Mouse (Mus musculus) midbrain, embryonic 14.5 days (tissue): ENCODE measurements around the gene Fam161a. TPM values are rescaled to one million over a fixed set of nuclear protein-coding genes. Genes with fewer than 3 reads are reported as not detected.

Source experiments
- ATAC-seq: fragments of 200-750 bp; cut with Nextera tagmentation; 2 replicates; pipeline ENCODE4 v1.8.0; 2017; ENCODE audit warnings: moderate number of reproducible peaks, moderate library complexity; ENCODE audit not compliant: low FRiP score, low TSS enrichment
- DNase-seq: peaks from one replicate; pipeline ENCODE4 v3.0.0-alpha.2; 2015
- H3K27ac ChIP-seq: fragments of 300-500 bp; sonication (generic); replicated peaks from 2 replicates; pipeline ENCODE4 v1.5.1; 2014; ENCODE audit warnings: mild to moderate bottlenecking, low read depth, low read length, moderate library complexity
- H3K27me3 ChIP-seq: fragments of 300-500 bp; sonication (generic); 2 replicates; pipeline ENCODE4 v1.6.1; 2014; ENCODE audit warnings: low read length, control low read depth, mixed read lengths; ENCODE audit not compliant: control insufficient read depth, insufficient read depth
- H3K36me3 ChIP-seq: fragments of 300-500 bp; sonication (generic); 2 replicates; pipeline ENCODE4 v1.6.1; 2014; ENCODE audit warnings: low read length, control low read depth; ENCODE audit not compliant: control insufficient read depth, insufficient read depth
- H3K4me1 ChIP-seq: fragments of 300-500 bp; sonication (generic); 2 replicates; pipeline ENCODE4 v1.6.1; 2014; ENCODE audit warnings: mild to moderate bottlenecking, antibody characterized with exemption, low read length, control low read depth; ENCODE audit not compliant: control insufficient read depth, insufficient read depth
- H3K4me2 ChIP-seq: fragments of 300-500 bp; sonication (generic); 2 replicates; pipeline ENCODE4 v1.6.1; 2014; ENCODE audit warnings: mild to moderate bottlenecking, low read length, moderate library complexity
- H3K4me3 ChIP-seq: fragments of 300-500 bp; sonication (generic); replicated peaks from 2 replicates; pipeline ENCODE4 v1.5.1; 2014; ENCODE audit warnings: low read depth, low read length
- H3K9ac ChIP-seq: fragments of 300-500 bp; sonication (generic); replicated peaks from 2 replicates; pipeline ENCODE4 v1.6.1; 2014; ENCODE audit warnings: mild to moderate bottlenecking, low read length, moderate library complexity
- H3K9me3 ChIP-seq: fragments of 300-500 bp; sonication (generic); 2 replicates; pipeline ENCODE4 v1.6.1; 2016; ENCODE audit warnings: low read length, control low read depth, mixed read lengths; ENCODE audit not compliant: control insufficient read depth
- WGBS: fragments of 180-500 bp; shearing (Covaris S2); extraction: QIAGEN DNeasy Blood & Tissue Kit; methylation state at CpG from one replicate; pipeline ENCODE4 v1.1.7; 2014; 5-methylcytosine and 5-hydroxymethylcytosine counted together
- polyA plus RNA-seq: library from polyadenylated mRNA; unstranded; fragments of >200 nt; fragmentation: Nextera tagmentation; extraction: Ambion mirVana; gene quantifications from 2 replicates; pipeline ENCODE4 v1.2.1, GENCODE M21; 2014

Gene Fam161a
- polyA plus RNA-seq, 1 experiment from 2014 or later = 3.7 TPM

DNA sequence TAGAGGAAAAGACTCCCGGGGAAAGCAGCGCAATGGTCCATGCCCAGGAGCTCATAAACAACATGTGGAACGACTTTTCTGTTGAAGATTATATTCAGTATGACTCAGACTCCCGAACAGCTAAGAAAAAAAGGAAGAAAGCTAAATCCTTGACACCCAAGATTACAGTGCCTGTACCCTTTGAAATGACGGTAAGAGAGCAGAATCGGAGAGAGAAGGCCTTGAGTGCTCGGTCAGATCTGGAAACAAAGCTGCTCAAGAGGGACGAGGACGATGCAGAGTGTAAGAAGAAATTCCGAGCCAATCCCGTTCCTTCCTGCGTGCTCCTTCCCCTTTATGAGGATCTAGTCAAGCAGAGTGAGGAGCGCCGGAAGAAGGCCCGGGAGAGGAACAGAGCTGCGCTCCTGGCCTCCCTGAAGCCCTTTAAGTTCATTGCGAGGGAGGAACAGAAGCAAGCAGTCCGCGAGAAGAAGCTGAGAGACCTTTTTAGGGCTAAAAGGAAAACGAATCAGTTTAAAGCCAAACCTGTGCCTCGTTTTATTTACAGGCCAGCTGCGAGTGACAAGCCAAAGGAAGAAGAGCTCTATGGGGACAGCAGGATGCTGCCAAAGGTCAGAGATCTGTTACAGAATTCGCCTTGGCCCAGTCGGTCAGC, 12.9 kb downstream of the Fam161a start:
- 68% methylated on average over 24 of the region's 24 CpGs for WGBS
- no peak overlapping the region for H3K4me3 ChIP-seq
- no peak for ATAC-seq
- H3K9me3 ChIP-seq = no peaks in the 10 kb centered on the region
- no peak overlapping the region for H3K4me2 ChIP-seq
- no peak overlapping the region for H3K9ac ChIP-seq
- H3K27ac ChIP-seq = no peak overlapping the region
- no peaks in the 10 kb centered on the region for H3K27me3 ChIP-seq
- no peaks in the 10 kb centered on the region for H3K4me1 ChIP-seq
- H3K36me3 ChIP-seq = no peaks in the 10 kb centered on the region
- DNase-seq = no peak

DNA sequence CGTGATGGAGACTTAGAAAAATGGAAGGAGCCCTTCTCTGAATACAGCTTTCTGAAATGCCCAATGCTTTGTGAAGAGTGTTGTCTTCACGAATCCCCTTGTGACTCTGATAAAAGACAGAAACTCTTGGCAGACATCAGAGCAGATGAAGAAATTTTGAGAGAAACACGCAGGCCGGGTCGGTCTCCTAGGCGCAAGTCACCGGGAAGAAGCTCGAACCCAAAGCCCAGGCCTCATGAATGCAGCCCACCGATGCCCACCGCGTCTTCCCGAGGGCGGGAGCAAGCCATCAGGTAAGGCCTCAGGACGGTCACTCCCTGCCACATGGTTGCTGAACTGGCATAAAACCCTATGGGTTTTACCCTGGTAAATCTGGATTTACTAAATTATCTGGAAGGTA, 13.5 kb downstream of the Fam161a start:
- Histone ChIP-seq H3K27ac (no peak overlapping the region), H3K9ac (no peak overlapping the region), H3K36me3 (no peaks in the 10 kb centered on the region), H3K27me3 (no peaks in the 10 kb centered on the region), H3K9me3 (no peaks in the 10 kb centered on the region), H3K4me1 (no peaks in the 10 kb centered on the region), H3K4me2 (no peak overlapping the region), H3K4me3 (no peak overlapping the region)
- no peak for DNase-seq
- 94% methylated on average over 14 of the region's 14 CpGs for WGBS
- ATAC-seq = no peak

DNA sequence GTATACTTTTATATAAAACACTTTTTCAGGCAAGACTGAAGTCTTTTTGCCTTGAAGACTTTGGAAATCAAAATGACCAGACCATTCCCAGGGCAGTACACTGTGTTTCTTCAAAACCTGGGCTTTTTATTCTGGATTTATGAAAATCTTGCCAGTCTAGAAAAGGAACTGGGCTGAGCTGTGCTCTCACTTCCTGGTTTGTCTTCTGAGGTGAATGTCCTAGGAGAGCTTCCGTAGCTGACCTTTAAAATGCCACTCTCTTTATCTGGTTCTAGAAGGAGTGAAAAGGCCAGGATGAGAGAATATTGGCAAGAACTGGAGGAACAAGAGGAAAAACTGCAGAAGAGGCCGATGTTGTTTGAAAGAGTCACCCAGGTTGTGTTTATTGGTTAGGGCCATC, 15.8 kb downstream of the Fam161a start:
- Histone ChIP-seq H3K4me2 (no peak overlapping the region), H3K27ac (no peak overlapping the region), H3K27me3 (no peaks in the 10 kb centered on the region), H3K36me3 (no peaks in the 10 kb centered on the region), H3K4me3 (no peak overlapping the region), H3K9ac (no peak overlapping the region), H3K4me1 (no peaks in the 10 kb centered on the region), H3K9me3 (no peaks in the 10 kb centered on the region)
- 96% methylated on average over 2 of the region's 2 CpGs for WGBS
- ATAC-seq (no peak), DNase-seq (no peak)

DNA sequence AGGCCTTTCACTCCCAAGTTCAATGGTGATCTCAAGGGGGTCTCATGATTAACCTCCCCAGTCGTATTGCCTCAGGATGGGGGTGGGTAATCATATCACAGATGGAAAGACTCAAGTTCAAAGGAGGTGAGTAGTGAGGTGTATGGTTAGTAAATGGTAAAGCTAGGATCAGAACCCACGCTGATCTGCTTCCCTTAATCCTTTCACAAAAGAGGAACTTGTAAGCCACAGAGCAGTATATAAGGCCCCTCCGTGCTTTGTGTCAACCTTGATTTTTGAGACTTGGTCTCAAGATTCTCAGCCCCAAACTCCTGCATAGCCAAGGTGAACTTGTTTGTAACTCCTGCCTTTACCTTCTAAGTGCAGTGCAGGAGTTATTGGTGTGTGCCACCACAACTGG, 16.8 kb downstream of the Fam161a start:
- no peak for ATAC-seq
- WGBS = 54% methylated on average over 3 of the region's 3 CpGs
- Histone ChIP-seq H3K9ac (no peak overlapping the region), H3K27me3 (no peaks in the 10 kb centered on the region), H3K27ac (no peak overlapping the region), H3K36me3 (no peaks in the 10 kb centered on the region), H3K4me1 (no peaks in the 10 kb centered on the region), H3K9me3 (no peaks in the 10 kb centered on the region), H3K4me3 (no peak overlapping the region), H3K4me2 (no peak overlapping the region)
- no peak for DNase-seq

DNA sequence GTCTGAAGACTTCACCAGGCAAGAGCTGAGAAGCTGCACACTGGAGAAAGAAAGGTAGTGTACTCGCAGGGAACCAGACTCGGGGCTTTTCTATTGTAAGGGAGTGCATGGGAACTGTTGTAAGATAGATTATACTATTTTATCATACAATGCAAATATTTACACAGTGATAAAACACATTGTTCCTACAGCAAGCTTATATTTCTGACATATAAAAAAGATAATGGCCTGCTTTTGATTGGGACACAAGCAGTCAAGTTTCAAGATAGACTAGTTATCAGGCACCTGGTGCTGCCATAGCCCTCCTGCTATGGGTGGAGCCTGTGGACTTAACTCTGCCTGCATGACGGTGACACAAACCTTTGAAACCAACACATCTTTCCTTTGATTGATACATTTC, 21.6 kb downstream of the Fam161a start:
- Histone ChIP-seq H3K4me3 (no peak overlapping the region), H3K9ac (no peak overlapping the region), H3K27me3 (no peaks in the 10 kb centered on the region), H3K4me2 (no peak overlapping the region), H3K36me3 (no peaks in the 10 kb centered on the region), H3K4me1 (no peaks in the 10 kb centered on the region), H3K9me3 (no peaks in the 10 kb centered on the region), H3K27ac (no peak overlapping the region)
- DNase-seq (no peak), ATAC-seq (no peak)
- WGBS = 72% methylated on average over 3 of the region's 3 CpGs

DNA sequence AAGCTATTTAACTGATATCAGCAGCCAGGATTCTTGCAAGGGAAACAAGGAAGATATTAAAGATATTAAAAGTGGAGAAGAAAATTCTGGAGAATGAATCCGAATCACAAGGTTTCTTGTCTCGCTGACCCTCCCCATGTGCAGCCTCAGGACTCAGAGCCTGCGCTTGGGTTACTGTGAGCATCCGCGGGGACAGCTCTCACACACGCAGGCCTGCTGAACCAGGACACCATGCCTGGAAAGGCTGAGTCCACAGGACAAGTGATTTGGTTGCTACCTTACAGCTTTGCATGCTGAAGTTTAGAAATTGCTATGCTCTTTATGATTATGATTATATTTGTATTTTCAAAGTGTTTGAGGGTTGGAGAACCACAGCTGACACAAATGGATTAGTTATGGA, 22.1 kb downstream of the Fam161a start:
- Histone ChIP-seq H3K9ac (no peak overlapping the region), H3K9me3 (no peaks in the 10 kb centered on the region), H3K27ac (no peak overlapping the region), H3K27me3 (no peaks in the 10 kb centered on the region), H3K4me2 (no peak overlapping the region), H3K4me3 (no peak overlapping the region), H3K36me3 (no peaks in the 10 kb centered on the region), H3K4me1 (no peaks in the 10 kb centered on the region)
- WGBS = 80% methylated on average over 6 of the region's 6 CpGs
- ATAC-seq (no peak), DNase-seq (no peak)

DNA sequence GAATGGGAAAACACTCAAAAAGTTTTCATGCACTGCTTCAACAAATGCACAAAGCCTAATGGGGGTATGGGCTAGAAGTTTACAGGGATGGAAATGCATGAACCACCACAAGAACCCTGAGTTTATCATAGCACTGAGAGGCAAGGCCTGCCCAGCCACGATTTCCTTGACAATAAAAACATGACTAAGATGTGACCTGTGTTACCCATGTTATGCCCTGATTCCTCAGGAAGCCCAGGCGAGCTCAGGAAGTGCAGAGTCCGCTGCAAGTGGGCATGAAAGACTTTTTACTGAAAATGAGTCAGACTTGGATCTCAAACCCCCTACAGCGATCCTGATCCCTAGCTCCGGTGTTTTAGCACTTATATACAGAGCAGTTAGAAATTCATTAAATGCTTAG, 39.9 kb downstream of the Fam161a start:
- 67% methylated on average over 5 of the region's 5 CpGs for WGBS
- H3K9me3 ChIP-seq = no peaks in the 10 kb centered on the region
- DNase-seq (no peak), ATAC-seq (no peak)
- H3K4me3 ChIP-seq = no peak overlapping the region
- no peaks in the 10 kb centered on the region for H3K27me3 ChIP-seq
- H3K4me1 ChIP-seq = no peaks in the 10 kb centered on the region
- H3K9ac ChIP-seq = no peak overlapping the region
- no peaks in the 10 kb centered on the region for H3K36me3 ChIP-seq
- H3K27ac ChIP-seq = no peak overlapping the region
- no peak overlapping the region for H3K4me2 ChIP-seq

DNA sequence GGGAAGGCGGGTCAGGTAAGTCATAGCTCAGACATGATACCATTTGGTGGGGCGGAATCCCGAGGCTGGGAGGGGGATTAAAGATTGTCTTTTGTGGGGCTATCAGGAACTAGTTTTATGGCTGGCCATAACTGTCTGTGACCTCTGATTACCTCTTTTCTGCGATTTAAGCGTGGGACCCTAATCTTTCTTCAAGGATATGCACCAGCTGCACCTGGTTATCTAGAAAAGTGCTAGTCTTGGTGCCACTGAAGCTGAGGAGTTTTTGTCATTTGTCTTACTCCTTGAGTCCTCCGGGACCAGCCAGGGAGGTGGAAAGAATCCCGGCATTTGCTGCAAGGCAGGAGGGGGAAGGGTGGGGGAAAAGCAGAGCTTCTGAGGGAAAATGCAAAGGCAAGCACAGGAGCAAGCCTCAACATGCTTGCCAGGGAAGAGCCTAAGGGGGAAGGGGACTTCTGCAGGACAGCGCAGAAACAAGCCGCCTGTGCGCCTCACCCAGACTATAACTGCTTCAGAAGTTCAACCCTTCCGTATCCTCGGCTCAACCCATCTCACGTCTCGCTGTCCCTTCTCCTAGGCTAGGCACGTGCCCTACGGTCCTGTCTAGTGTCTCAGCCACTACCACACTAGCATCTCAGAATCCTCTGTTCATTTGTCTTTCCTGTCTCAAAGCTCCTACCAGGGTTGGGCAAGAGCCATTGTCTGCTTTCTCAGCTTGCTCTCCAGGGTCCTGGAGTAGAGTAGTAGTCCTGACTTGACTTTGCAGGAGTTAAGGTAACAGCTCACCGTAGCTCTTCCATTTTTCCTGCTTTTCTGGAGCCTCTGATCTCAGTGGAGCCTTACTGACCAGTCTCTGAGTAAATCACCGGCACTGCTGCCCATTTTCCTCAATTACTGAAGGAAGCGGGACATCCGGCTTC, 40.6 kb downstream of the Fam161a start:
- Histone ChIP-seq H3K27me3 (no peaks in the 10 kb centered on the region), H3K4me3 (no peak overlapping the region), H3K9ac (no peak overlapping the region), H3K27ac (no peak overlapping the region), H3K9me3 (no peaks in the 10 kb centered on the region), H3K4me2 (peak overlapping the region; percentile 34), H3K36me3 (no peaks in the 10 kb centered on the region), H3K4me1 (no peaks in the 10 kb centered on the region)
- peak; percentile 9 for DNase-seq
- WGBS = 52% methylated on average over 20 of the region's 20 CpGs
- ATAC-seq = no peak

DNA sequence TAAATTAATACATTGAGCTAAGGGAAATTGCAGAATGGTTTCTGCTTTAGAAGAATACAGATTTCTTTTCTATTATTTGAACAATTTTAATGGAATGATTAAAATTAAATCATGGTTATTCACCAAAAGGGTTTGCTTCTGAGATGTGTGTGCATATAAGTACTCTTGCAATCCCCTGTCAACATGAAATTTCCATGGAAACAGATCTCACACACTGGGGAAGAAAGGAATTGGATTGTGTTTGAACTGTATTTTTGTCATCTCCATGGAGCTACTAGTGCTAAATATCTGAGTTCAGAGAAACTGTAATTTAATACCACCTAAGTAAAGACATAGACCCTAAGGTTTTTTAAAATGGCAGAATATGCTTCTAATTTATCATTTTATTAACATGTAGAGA, 42.3 kb downstream of the Fam161a start:
- H3K36me3 ChIP-seq = no peaks in the 10 kb centered on the region
- no peak overlapping the region for H3K4me2 ChIP-seq
- H3K4me1 ChIP-seq = no peaks in the 10 kb centered on the region
- H3K27ac ChIP-seq = no peak overlapping the region
- no peaks in the 10 kb centered on the region for H3K27me3 ChIP-seq
- no peaks in the 10 kb centered on the region for H3K9me3 ChIP-seq
- DNase-seq (peak; percentile 25), ATAC-seq (no peak)
- no peak overlapping the region for H3K4me3 ChIP-seq
- H3K9ac ChIP-seq = no peak overlapping the region
